In genomic region chr1:59316031-59316385, GRCm38 (mm10) we compare ENCODE assay signal across 8 mouse cellular contexts. TPM values are rescaled to one million over a fixed set of nuclear protein-coding genes. Genes with fewer than 3 reads are reported as not detected.
A peak's percentile ranks its signal among the peaks of the same experiment; 100 is the strongest.
DNase-seq lines count a peak whose midpoint lies in the region; ATAC-seq lines count a peak whose summit lies in the region.

No protein-coding gene starts in this region.

- H3K27ac ChIP-seq in kidney, embryonic 14.5 days (ENCODE audit: low read depth, low read length) = peak overlapping the region; percentile 56; the same call in 1 of the 2 replicates
- 0 out of 2 replicates have a peak overlapping the region, but pooled peaks have one; percentile 60 for H3K27ac ChIP-seq in embryonic facial prominence, embryonic 12.5 days
- peak overlapping the region; percentile 59 for H3K27ac ChIP-seq in limb, embryonic 10.5 days

- H3K9me3 ChIP-seq in kidney, embryonic 14.5 days (ENCODE audit: control insufficient read depth, low read length) = no peaks in the 10 kb centered on the region
- H3K9me3 ChIP-seq in embryonic facial prominence, embryonic 12.5 days = no peaks in the 10 kb centered on the region
- no peaks in the 10 kb centered on the region for H3K9me3 ChIP-seq in limb, embryonic 10.5 days (replicated peaks)

- H3K36me3 ChIP-seq in kidney, embryonic 14.5 days (ENCODE audit: control insufficient read depth, insufficient read depth, low read length) = no peaks in the 10 kb centered on the region
- no peaks in the 10 kb centered on the region for H3K36me3 ChIP-seq in embryonic facial prominence, embryonic 12.5 days
- no peaks in the 10 kb centered on the region for H3K36me3 ChIP-seq in limb, embryonic 10.5 days

- H3K4me1 ChIP-seq in kidney, embryonic 14.5 days (ENCODE audit: control insufficient read depth, insufficient read depth, low read length) = peaks cover 27% of the 10 kb centered on the region
- H3K4me1 ChIP-seq in embryonic facial prominence, embryonic 12.5 days = peaks cover 20% of the 10 kb centered on the region
- H3K4me1 ChIP-seq in limb, embryonic 10.5 days = peaks cover 67% of the 10 kb centered on the region

- ATAC-seq in kidney, embryonic 14.5 days (ENCODE audit: low FRiP score, low TSS enrichment) = no peak
- no peak for ATAC-seq in embryonic facial prominence, embryonic 12.5 days (ENCODE audit: insufficient number of reproducible peaks, insufficient read depth, low FRiP score, low TSS enrichment)
- ATAC-seq in monocyte, adult 5-6 weeks (replicated peaks; ENCODE audit: insufficient number of reproducible peaks, low FRiP score, low TSS enrichment, poor library complexity, severe bottlenecking) = peak; percentile 72

- H3K9ac ChIP-seq in kidney, embryonic 14.5 days (ENCODE audit: low read depth, low read length) = no peak overlapping the region
- no peak overlapping the region for H3K9ac ChIP-seq in embryonic facial prominence, embryonic 12.5 days

- no peak overlapping the region for H3K4me3 ChIP-seq in kidney, embryonic 14.5 days (ENCODE audit: low read length)
- H3K4me3 ChIP-seq in embryonic facial prominence, embryonic 12.5 days = no peak overlapping the region
- H3K4me3 ChIP-seq in limb, embryonic 10.5 days = peak overlapping the region; percentile 17; the same call in 1 of the 2 replicates

- no peaks in the 10 kb centered on the region for H3K27me3 ChIP-seq in kidney, embryonic 14.5 days (ENCODE audit: control insufficient read depth, insufficient read depth, low read length)
- H3K27me3 ChIP-seq in embryonic facial prominence, embryonic 12.5 days = no peaks in the 10 kb centered on the region
- no peaks in the 10 kb centered on the region for H3K27me3 ChIP-seq in limb, embryonic 10.5 days (ENCODE audit: low read depth, poor library complexity, severe bottlenecking)

- WGBS in kidney, embryonic 14.5 days = 26% methylated on average over 9 of the region's 9 CpGs
- 6% methylated on average over 9 of the region's 9 CpGs for WGBS in embryonic facial prominence, embryonic 12.5 days
- 8% methylated on average over 9 of the region's 9 CpGs for WGBS in limb, embryonic 10.5 days

- intact Hi-C loops in left cerebral cortex, postnatal 14 days (cut with DNase I) = loop anchor here (1.0 to 5.0 kb wide), 3 partner anchors 166 to 307 kb away; partner anchors contain the start of gene Fzd7

- no peak for DNase-seq in kidney, postnatal 4 days
- no peak for DNase-seq in limb, embryonic 10.5 days (ENCODE audit: low spot score)
- DNase-seq in urinary bladder, postnatal 10 days (ENCODE audit: low spot score) = no peak
- DNase-seq in adrenal gland, postnatal 36 days = no peak
- no peak for DNase-seq in left cerebral cortex, postnatal 14 days (ENCODE audit: low spot score in 2 of 2)

- H3K4me2 ChIP-seq in kidney, embryonic 14.5 days (replicated peaks; ENCODE audit: low read depth, low read length) = no peak overlapping the region
- H3K4me2 ChIP-seq in embryonic facial prominence, embryonic 12.5 days (replicated peaks) = peak overlapping the region; percentile 29; the same call in 1 of the 2 replicates

RNA-seq across cellular contexts. Expression of gene Cdk15, which starts 59.3 kb away (rescaled TPM):
- 0.53 and 0.93 TPM in 2 replicates for polyA plus RNA-seq in kidney, embryonic 14.5 days (2014; fragmentation: Nextera tagmentation; extraction: Ambion mirVana)
- 0.47 and 0.67 TPM in 2 replicates for polyA plus RNA-seq in embryonic facial prominence, embryonic 12.5 days (2016; fragmentation: Nextera tagmentation; extraction: Ambion mirVana)
- 0.08 and 0.26 TPM in 2 replicates for polyA plus RNA-seq in limb, embryonic 10.5 days (2016; fragmentation: Nextera tagmentation; extraction: Ambion mirVana)
- total RNA-seq in monocyte, adult 5-6 weeks (2017) = 0.21 TPM in 1 of 3 replicates, not detected in the others
- under 1 TPM in 1 of 2 experiments, not detected in 1; 0.20 TPM for total RNA-seq in adrenal gland, postnatal 36 days (2021)
- total RNA-seq in left cerebral cortex, postnatal 14 days (2021) = under 1 TPM; 0.44 to 0.83 TPM
